Mouse (Mus musculus): ENCODE measurements around the gene Rbm45. TPM values are rescaled to one million over a fixed set of nuclear protein-coding genes. Genes with fewer than 3 reads are reported as not detected.

Gene Rbm45
- 15.9 TPM for polyA plus RNA-seq (2014; fragmentation: Illumina TruSeq; extraction: RNeasy Lipid Tissue Mini Kit (QIAGEN cat#74804); ENCODE audit: insufficient read depth, low read depth, low replicate concordance)

DNA sequence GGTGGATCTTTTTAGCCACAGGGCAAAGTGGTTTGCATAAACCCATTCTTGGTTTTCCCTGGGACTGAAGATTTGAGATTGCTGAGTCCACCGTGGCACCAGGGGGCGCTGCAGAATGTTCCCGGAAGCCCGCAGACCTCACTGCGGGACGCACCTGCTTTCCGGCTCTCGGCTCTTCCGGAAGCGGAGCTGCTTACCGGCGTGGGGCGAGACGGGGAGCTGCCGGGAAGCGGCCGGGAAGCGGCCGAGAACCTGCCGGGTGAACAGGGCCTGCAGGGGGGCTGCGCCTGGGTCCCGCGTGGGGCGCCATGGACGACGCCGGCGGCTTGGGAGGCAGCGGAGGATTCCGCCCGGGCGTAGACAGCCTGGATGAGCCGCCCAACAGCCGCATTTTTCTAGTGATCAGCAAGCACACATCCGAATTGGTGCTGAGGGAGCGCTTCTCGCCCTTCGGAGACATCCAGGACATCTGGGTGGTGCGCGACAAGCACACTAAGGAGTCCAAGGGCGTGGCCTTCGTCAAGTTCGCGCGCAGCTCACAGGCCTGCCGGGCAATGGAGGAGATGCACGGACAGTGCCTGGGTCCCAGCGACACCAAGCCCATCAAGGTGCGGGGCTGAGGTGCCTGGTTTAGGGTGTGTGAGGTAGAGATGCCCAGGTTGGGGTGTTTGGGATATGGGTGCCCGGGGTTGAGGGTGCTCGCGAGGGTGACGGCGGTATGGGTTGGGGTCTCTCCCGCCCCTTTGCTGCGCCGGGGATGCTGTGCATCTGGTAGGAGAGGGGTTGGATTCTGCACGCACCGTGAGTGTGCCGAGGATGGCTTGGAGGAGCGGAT, at the start of gene Rbm45:
Gene Rbm45 (plus strand): TSS at position 164 of the 835 bp plus-strand sequence.

DNA sequence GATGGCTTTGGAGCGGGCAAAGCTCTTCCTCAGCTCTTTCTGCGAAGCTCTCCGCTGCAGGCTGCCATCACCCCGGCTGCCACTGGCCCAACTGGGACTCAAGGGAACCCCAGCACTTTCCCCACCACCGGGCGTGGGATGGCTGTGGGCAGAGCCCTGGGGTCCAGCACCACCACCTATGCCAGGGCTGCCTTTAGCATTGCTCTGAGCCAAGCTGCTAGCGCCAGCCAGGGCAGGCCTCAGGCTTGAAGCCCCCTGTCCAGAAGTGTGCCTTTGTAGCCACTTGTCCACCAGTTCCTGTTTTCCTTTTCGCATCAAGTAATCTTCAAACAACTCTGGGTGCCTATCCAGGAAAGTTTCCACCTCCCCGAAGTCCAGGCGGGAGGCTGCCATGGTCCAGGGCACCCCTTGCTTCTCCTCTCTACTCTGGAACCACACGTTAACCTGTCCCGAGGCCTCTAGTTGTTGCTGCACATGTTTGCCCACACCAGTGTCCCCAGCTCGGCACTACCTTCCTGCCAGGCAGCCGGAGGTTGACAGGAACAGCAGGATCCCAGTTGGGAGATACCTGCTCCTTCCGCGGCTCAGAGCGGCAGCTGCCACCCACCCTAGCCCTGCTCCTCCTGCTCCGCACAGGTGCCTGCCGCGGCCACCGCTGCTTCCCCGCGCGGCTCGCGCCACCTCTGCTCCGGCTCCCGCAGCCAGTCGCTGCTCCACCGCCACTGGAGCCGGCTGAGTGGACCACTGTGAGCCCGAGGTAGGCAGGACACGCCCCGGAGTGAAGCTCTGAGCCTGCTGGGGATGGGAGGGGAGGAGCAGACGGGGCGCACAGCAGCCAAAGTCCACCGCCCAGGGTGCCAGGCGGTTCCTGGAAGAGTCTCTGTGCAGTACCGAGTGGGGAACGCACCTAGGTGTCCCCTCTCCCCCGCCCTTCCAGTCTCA, 31.3 kb upstream of the Rbm45 start, which contains the start of gene Pde11a:
Gene Pde11a (minus strand): TSS at position 560 of the 942 bp plus-strand sequence.

DNA sequence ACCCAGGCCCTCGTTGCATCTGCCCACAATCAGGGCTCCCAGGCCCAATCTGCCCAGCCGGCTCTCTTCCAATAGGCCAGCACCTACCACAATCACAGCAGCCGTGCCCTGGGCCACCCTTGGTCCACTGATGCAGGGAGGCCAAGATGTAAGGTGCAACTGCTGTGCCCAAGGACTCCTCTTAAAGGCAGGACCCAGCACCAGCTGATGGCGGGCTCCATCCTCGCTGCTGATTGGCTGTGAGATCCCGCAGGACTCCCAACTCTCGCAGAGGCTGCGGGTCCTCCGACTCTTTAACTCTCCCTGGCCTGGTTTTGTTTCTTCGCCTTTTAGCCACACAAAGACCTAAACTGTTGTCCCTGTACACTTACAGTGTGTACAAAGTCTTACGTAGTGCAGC, 9.6 kb upstream of the Rbm45 start, which contains the start of gene Cyct:
Gene Cyct (minus strand): TSS at position 225 of the 400 bp plus-strand sequence.

DNA sequence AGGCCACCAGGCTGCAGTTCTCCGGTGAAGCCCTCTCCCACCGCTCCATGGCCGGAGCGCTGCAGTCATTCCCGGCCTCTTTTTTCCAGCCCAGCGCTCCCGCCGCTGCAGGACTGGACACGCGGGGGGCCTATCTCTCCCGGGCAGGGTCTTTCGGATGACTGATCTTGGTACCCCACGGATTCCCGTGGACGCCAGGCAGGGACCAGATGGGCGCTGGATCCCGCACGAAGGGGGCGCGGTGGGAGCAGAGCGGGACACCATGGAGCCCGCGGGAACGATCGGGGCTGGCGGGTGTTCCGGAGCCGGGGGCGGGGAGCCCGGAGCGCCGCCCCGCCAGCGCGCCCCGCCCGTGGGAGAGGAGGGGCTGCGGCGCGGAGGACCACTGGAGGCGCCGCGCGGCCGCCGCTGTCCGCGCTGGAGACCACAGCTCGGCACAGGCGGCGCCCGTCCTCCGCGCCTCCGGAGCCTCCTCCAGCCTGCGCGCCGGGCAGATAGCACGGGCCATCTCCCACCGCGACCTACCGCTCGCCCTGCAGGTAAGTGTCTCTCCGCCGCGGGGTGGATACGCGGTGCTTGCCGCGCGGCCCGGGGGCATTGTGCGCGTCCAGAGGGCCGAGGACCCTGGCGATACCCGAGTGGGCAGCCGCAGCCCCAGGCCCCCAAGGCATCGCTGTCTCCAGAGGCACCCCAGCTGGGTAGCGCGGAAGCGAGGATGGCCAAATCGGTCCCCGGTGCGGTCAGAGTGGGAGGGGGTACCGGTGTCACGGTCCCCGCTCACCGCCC, 36.6 kb downstream of the Rbm45 start, which contains the start of gene Osbpl6:
Gene Osbpl6 (plus strand): TSS at position 358 of the 786 bp plus-strand sequence.

Other genes starting within 250 kb of the Rbm45 start
- not detected for gene Pde11a, start 31.2 kb upstream of the Rbm45 start, polyA plus RNA-seq (2014; fragmentation: Illumina TruSeq; extraction: RNeasy Lipid Tissue Mini Kit (QIAGEN cat#74804); ENCODE audit: insufficient read depth, low read depth, low replicate concordance)
- gene Cyct, start 9.5 kb upstream of the Rbm45 start, polyA plus RNA-seq (2014; fragmentation: Illumina TruSeq; extraction: RNeasy Lipid Tissue Mini Kit (QIAGEN cat#74804); ENCODE audit: insufficient read depth, low read depth, low replicate concordance): not detected
- gene Osbpl6, start 36.5 kb downstream of the Rbm45 start, polyA plus RNA-seq (2014; fragmentation: Illumina TruSeq; extraction: RNeasy Lipid Tissue Mini Kit (QIAGEN cat#74804); ENCODE audit: insufficient read depth, low read depth, low replicate concordance): 13.1 TPM

Measured in lung, adult 10 weeks (tissue).